Mouse (Mus musculus) forebrain, postnatal 0 days (tissue): Measurements from ENCODE around the gene Acsbg2. TPM values are rescaled to one million over a fixed set of nuclear protein-coding genes. Genes with fewer than 3 reads are reported as not detected.

ENCODE experiments used
- ATAC-seq: fragments of 200-750 bp; cut with Nextera tagmentation; 2 replicates; pipeline ENCODE4 v1.8.0; 2017; ENCODE audit warnings: mild to moderate bottlenecking, moderate library complexity
- DNase-seq: peaks from one replicate; pipeline ENCODE4 v3.0.0-alpha.2; 2015
- H3K27ac ChIP-seq: fragments of 300-500 bp; sonication (generic); 2 replicates; pipeline ENCODE4 v1.5.1; 2014; ENCODE audit warnings: low read depth, mild to moderate bottlenecking, antibody characterized with exemption, low read length, moderate library complexity, mixed read lengths
- H3K27me3 ChIP-seq: fragments of 300-500 bp; sonication (generic); 2 replicates; pipeline ENCODE4 v1.6.1; 2014; ENCODE audit warnings: mild to moderate bottlenecking, low read length, mixed read lengths; ENCODE audit not compliant: insufficient read depth
- H3K36me3 ChIP-seq: fragments of 300-500 bp; sonication (generic); 2 replicates; pipeline ENCODE4 v1.6.1; 2014; ENCODE audit warnings: mild to moderate bottlenecking, moderate library complexity; ENCODE audit not compliant: insufficient read depth
- H3K4me1 ChIP-seq: fragments of 300-500 bp; sonication (generic); 2 replicates; pipeline ENCODE4 v1.6.1; 2014; ENCODE audit warnings: antibody characterized with exemption; ENCODE audit not compliant: insufficient read depth
- H3K4me2 ChIP-seq: fragments of 300-500 bp; sonication (generic); 2 replicates; pipeline ENCODE4 v1.6.1; 2014; ENCODE audit warnings: low read depth, mild to moderate bottlenecking, moderate library complexity
- H3K4me3 ChIP-seq: fragments of 300-500 bp; sonication (generic); 2 replicates; pipeline ENCODE4 v1.5.1; 2014; ENCODE audit warnings: low read depth, low read length, mixed read lengths
- H3K9ac ChIP-seq: fragments of 300-500 bp; sonication (generic); 2 replicates; pipeline ENCODE4 v1.6.1; 2014; ENCODE audit warnings: mild to moderate bottlenecking
- H3K9me3 ChIP-seq: fragments of 300-500 bp; sonication (generic); 2 replicates; pipeline ENCODE4 v1.6.1; 2016; ENCODE audit warnings: low read length
- CTCF ChIP-seq: sonication (generic); IDR thresholded peaks from 2 replicates; pipeline ENCODE4 v1.5.1; 2016; ENCODE audit warnings: antibody characterized with exemption, control low read depth, low read depth
- WGBS: fragments of 180-500 bp; shearing (Covaris S2); extraction: QIAGEN DNeasy Blood & Tissue Kit; methylation state at CpG from one replicate; pipeline ENCODE4 v1.1.7; 2014; 5-methylcytosine and 5-hydroxymethylcytosine counted together
- polyA plus RNA-seq: library from polyadenylated mRNA; unstranded; fragments of >200 nt; fragmentation: Nextera tagmentation; extraction: Ambion mirVana; gene quantifications from 2 replicates; pipeline ENCODE4 v1.2.1, GENCODE M21; 2015
- total RNA-seq: library from RNA; depleted of rRNA; stranded (reverse); fragments of >200 nt; gene quantifications from 2 replicates; pipeline ENCODE4 v1.2.3, GENCODE M21; 2014; rRNA removed

The Acsbg2 gene
- total and polyA plus RNA-seq, 2 experiments from 2014 or later = not detected

GRCm38 (mm10) chr17:56799276-56799675, 75.0 kb downstream of the Acsbg2 start:
- WGBS = 70% methylated on average over 3 of the region's 3 CpGs
- no peak overlapping the region for H3K27ac ChIP-seq
- no peak overlapping the region for H3K4me2 ChIP-seq
- no peaks in the 10 kb centered on the region for H3K9me3 ChIP-seq
- no peak overlapping the region for H3K4me3 ChIP-seq
- no peak for DNase-seq
- H3K27me3 ChIP-seq = no peaks in the 10 kb centered on the region
- H3K36me3 ChIP-seq = no peaks in the 10 kb centered on the region
- H3K4me1 ChIP-seq = no peaks in the 10 kb centered on the region
- H3K9ac ChIP-seq = no peak overlapping the region
- no peak for ATAC-seq
- TF ChIP-seq CTCF = no peak

- no peak for TF ChIP-seq CTCF
- Histone ChIP-seq H3K27me3 (no peaks in the 10 kb centered on the region), H3K9me3 (no peaks in the 10 kb centered on the region), H3K4me2 (no peak overlapping the region), H3K4me1 (no peaks in the 10 kb centered on the region), H3K4me3 (no peak overlapping the region), H3K27ac (no peak overlapping the region), H3K36me3 (no peaks in the 10 kb centered on the region), H3K9ac (no peak overlapping the region)
- no peak for ATAC-seq
- DNase-seq = no peak
- 67% methylated on average over 6 of the region's 6 CpGs for WGBS
These were observed 80.5 kb downstream of the Acsbg2 start for GRCm38 (mm10) chr17:56793614-56794319.

Other genes starting within 250 kb of the Acsbg2 start
- gene Lonp1, start 247.6 kb downstream of the Acsbg2 start, total RNA-seq = 64.9 and 76.3 TPM in 2 replicates
- gene Lonp1, start 247.6 kb downstream of the Acsbg2 start, polyA plus RNA-seq = 34.2 and 38.2 TPM in 2 replicates
- 0.81 and 1.5 TPM in 2 replicates for gene Catsperd, start 246.3 kb downstream of the Acsbg2 start, total RNA-seq
- gene Catsperd, start 246.3 kb downstream of the Acsbg2 start, polyA plus RNA-seq = 0.94 and 1.2 TPM in 2 replicates
- gene Ranbp3, start 201.2 kb downstream of the Acsbg2 start, total RNA-seq = 104 and 115 TPM in 2 replicates
- 98.2 and 100 TPM in 2 replicates for gene Ranbp3, start 201.2 kb downstream of the Acsbg2 start, polyA plus RNA-seq
- 191 TPM in 2 replicates for gene Ndufa11, start 156.7 kb downstream of the Acsbg2 start, total RNA-seq
- 576 and 730 TPM in 2 replicates for gene Ndufa11, start 156.7 kb downstream of the Acsbg2 start, polyA plus RNA-seq
- 23.2 and 33.7 TPM in 2 replicates for gene Vmac, start 156.4 kb downstream of the Acsbg2 start, total RNA-seq
- 24.3 and 26.9 TPM in 2 replicates for gene Vmac, start 156.4 kb downstream of the Acsbg2 start, polyA plus RNA-seq
- 1.9 and 5.4 TPM in 2 replicates for gene Nrtn, start 116.9 kb downstream of the Acsbg2 start, total RNA-seq
- gene Nrtn, start 116.9 kb downstream of the Acsbg2 start, polyA plus RNA-seq = 2.7 and 2.8 TPM in 2 replicates
- 75.1 and 75.3 TPM in 2 replicates for gene Dus3l, start 109.7 kb downstream of the Acsbg2 start, total RNA-seq
- 70.4 and 79.9 TPM in 2 replicates for gene Dus3l, start 109.7 kb downstream of the Acsbg2 start, polyA plus RNA-seq
- 0.69 and 0.71 TPM in 2 replicates for gene Prr22, start 104.2 kb downstream of the Acsbg2 start, total RNA-seq
- gene Prr22, start 104.2 kb downstream of the Acsbg2 start, polyA plus RNA-seq = 0.14 and 0.25 TPM in 2 replicates
- gene Rfx2, start 43.4 kb downstream of the Acsbg2 start, total RNA-seq = 2.4 and 3.6 TPM in 2 replicates
- gene Rfx2, start 43.4 kb downstream of the Acsbg2 start, polyA plus RNA-seq = 2.2 and 3.4 TPM in 2 replicates
- gene 1700061G19Rik, start 1.0 kb upstream of the Acsbg2 start, total RNA-seq = 0.14 TPM in 1 of 2 replicates, not detected in the other
- gene 1700061G19Rik, start 1.0 kb upstream of the Acsbg2 start, polyA plus RNA-seq = 0.15 and 0.48 TPM in 2 replicates
- 87.6 and 109 TPM in 2 replicates for gene Mllt1, start 61.0 kb upstream of the Acsbg2 start, total RNA-seq
- 58.5 and 65.8 TPM in 2 replicates for gene Mllt1, start 61.0 kb upstream of the Acsbg2 start, polyA plus RNA-seq
- not detected in 2 replicates for gene Acer1, start 107.7 kb upstream of the Acsbg2 start, total RNA-seq
- gene Acer1, start 107.7 kb upstream of the Acsbg2 start, polyA plus RNA-seq = not detected in 2 replicates
- gene Clpp, start 115.9 kb upstream of the Acsbg2 start, total RNA-seq = 105 and 109 TPM in 2 replicates
- gene Clpp, start 115.9 kb upstream of the Acsbg2 start, polyA plus RNA-seq = 159 and 185 TPM in 2 replicates
- gene Alkbh7, start 122.9 kb upstream of the Acsbg2 start, total RNA-seq = 44.2 and 50.7 TPM in 2 replicates
- gene Alkbh7, start 122.9 kb upstream of the Acsbg2 start, polyA plus RNA-seq = 52.2 and 56.4 TPM in 2 replicates
- not detected in 2 replicates for gene Pspn, start 125.6 kb upstream of the Acsbg2 start, total RNA-seq
- not detected in 2 replicates for gene Pspn, start 125.6 kb upstream of the Acsbg2 start, polyA plus RNA-seq
- gene Gtf2f1, start 136.8 kb upstream of the Acsbg2 start, total RNA-seq = 59.1 and 63.1 TPM in 2 replicates
- gene Gtf2f1, start 136.8 kb upstream of the Acsbg2 start, polyA plus RNA-seq = 76.8 and 83.0 TPM in 2 replicates
- gene Gm17949, start 137.0 kb upstream of the Acsbg2 start, total RNA-seq = not detected in 2 replicates
- gene Gm17949, start 137.0 kb upstream of the Acsbg2 start, polyA plus RNA-seq = 0.28 and 0.34 TPM in 2 replicates
- 49.5 and 65.5 TPM in 2 replicates for gene Khsrp, start 157.1 kb upstream of the Acsbg2 start, total RNA-seq
- 22.6 and 27.0 TPM in 2 replicates for gene Khsrp, start 157.1 kb upstream of the Acsbg2 start, polyA plus RNA-seq
- not detected in 2 replicates for gene Slc25a41, start 167.2 kb upstream of the Acsbg2 start, total RNA-seq
- gene Slc25a41, start 167.2 kb upstream of the Acsbg2 start, polyA plus RNA-seq = not detected in 2 replicates
- 2.0 and 4.0 TPM in 2 replicates for gene Crb3, start 184.7 kb upstream of the Acsbg2 start, total RNA-seq
- 2.4 and 3.5 TPM in 2 replicates for gene Crb3, start 184.7 kb upstream of the Acsbg2 start, polyA plus RNA-seq
- gene Slc25a23, start 185.4 kb upstream of the Acsbg2 start, total RNA-seq = 75.7 and 101 TPM in 2 replicates
- 38.8 and 43.2 TPM in 2 replicates for gene Slc25a23, start 185.4 kb upstream of the Acsbg2 start, polyA plus RNA-seq
- gene Dennd1c, start 204.1 kb upstream of the Acsbg2 start, total RNA-seq = 0.92 and 1.00 TPM in 2 replicates
- gene Dennd1c, start 204.1 kb upstream of the Acsbg2 start, polyA plus RNA-seq = 1.4 and 1.9 TPM in 2 replicates
- gene Tubb4a, start 213.3 kb upstream of the Acsbg2 start, total RNA-seq = 131 and 157 TPM in 2 replicates
- 453 and 500 TPM in 2 replicates for gene Tubb4a, start 213.3 kb upstream of the Acsbg2 start, polyA plus RNA-seq
- gene Tnfsf9, start 230.9 kb upstream of the Acsbg2 start, total RNA-seq = 2.1 and 3.5 TPM in 2 replicates
- 3.4 and 4.1 TPM in 2 replicates for gene Tnfsf9, start 230.9 kb upstream of the Acsbg2 start, polyA plus RNA-seq